Mouse (Mus musculus) small intestine, adult 2 months (tissue): ENCODE data around the gene Stag1.

ENCODE experiments used
- CTCF ChIP-seq: fragments of 200-500 bp; IDR thresholded peaks from 2 replicates; pipeline ENCODE4 v1.5.1; 2012; ENCODE audit warnings: low read depth, mild to moderate bottlenecking, control low read depth, inconsistent platforms, low read length, moderate library complexity, mixed read lengths; ENCODE audit not compliant: insufficient replicate concordance, insufficient read length; ENCODE audit errors: extremely low read depth
- POLR2A ChIP-seq: fragments of 200-500 bp; IDR thresholded peaks from 2 replicates; pipeline ENCODE4 v1.6.1; 2012; ENCODE audit warnings: low read depth, mild to moderate bottlenecking, control low read depth, inconsistent platforms, low read length, moderate library complexity

GRCm38 (mm10) chr9:101005866-101006265 is 408.3 kb downstream of the Stag1 start:
- TF ChIP-seq CTCF (no peak), POLR2A (no peak)
